Mouse (Mus musculus): ENCODE measurements around the gene 2900026A02Rik. TPM values are rescaled to one million over a fixed set of nuclear protein-coding genes. Genes with fewer than 3 reads are reported as not detected.

2900026A02Rik gene
- total RNA-seq, 2 experiments from 2014 or later: 39.6 to 45.1 TPM

DNA sequence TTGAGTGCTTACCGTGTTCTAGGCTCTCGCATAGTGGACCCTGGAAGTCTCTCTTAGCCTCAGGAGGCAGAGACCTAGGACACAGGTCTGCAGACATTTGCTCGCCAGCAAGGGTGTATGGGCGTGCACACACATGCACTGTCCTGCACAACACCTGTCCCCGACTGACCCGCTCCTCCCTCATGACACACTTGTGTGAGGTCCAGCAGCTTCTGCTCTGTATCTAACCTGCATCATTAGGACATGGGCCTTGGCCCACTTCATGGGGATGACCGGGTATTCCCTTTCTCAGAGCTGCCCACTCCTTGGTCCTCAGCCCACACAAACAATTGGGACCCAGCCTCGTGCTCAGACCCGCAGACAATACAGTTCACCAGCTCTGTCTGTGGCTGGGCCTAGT, 140.0 kb downstream of the 2900026A02Rik start:
- Histone ChIP-seq H3K4me3 (no peak overlapping the region), H3K27ac (no peak overlapping the region)
- DNase-seq (ENCODE audit: extremely low spot score in 1 of 2, low spot score in 2 of 2): peak in 1 of 2 experiments; percentile 9
- TF ChIP-seq CTCF (IDR thresholded peaks at IDR 0.05): no peak
- intact Hi-C loops (cut with DNase I): loop anchor here (10.0 kb wide), 1 partner anchor 646 kb away; no protein-coding TSS in a partner anchor

DNA sequence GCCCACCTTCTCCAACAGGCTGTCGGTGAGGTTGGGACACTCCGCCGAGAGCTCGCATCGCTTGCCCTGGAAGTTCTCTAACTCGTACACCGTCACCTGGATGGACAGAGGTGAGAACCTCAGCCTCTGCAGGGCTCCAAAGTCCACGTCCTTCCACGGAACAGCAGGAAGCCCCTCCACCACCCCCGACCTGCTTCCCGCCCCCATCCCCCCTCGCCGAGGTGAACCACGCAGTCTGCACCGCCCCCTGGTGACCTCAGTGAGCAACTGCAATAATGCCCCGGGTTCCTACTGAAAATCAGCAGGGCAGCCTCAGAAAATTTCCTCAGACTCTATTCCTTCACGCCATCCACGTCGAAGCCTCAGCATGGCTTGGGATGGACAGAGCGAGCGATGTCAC, 141.3 kb downstream of the 2900026A02Rik start:
- intact Hi-C loops (cut with DNase I): loop anchor here (10.0 kb wide), 1 partner anchor 645 kb away; no protein-coding TSS in a partner anchor
- 0 out of 2 replicates have a peak overlapping the region, but pooled peaks have one; percentile 22 for H3K4me3 ChIP-seq
- peak; percentile 39 to 63 for DNase-seq (ENCODE audit: extremely low spot score in 1 of 2, low spot score in 2 of 2)
- peak; percentile 68 for TF ChIP-seq CTCF (IDR thresholded peaks at IDR 0.05)
- no peak overlapping the region for H3K27ac ChIP-seq

DNA sequence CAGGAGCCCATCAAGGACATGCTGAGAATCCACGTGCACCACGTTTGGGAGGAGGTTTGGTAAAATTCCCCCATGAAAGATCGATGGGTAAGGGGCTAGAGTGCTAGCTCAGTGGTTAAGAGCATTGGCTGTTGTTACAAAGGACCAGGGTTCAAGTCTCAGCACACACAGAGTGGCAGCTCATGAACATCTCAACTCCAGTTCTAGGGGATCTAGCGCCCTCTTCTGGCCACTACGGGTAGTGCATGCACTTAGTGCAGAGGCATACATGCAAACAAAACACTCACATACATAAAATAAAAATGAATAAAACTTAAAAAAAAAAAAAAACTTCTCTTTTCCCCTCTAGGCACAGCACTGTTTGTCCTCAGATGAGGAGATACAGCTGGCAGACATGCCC, 142.3 kb downstream of the 2900026A02Rik start:
- no peak overlapping the region for H3K4me3 ChIP-seq
- intact Hi-C loops (cut with DNase I): no loop called here
- no peak overlapping the region for H3K27ac ChIP-seq
- DNase-seq (ENCODE audit: extremely low spot score in 1 of 2, low spot score in 2 of 2): no peak
- TF ChIP-seq CTCF (IDR thresholded peaks at IDR 0.05): peak; percentile 49

DNA sequence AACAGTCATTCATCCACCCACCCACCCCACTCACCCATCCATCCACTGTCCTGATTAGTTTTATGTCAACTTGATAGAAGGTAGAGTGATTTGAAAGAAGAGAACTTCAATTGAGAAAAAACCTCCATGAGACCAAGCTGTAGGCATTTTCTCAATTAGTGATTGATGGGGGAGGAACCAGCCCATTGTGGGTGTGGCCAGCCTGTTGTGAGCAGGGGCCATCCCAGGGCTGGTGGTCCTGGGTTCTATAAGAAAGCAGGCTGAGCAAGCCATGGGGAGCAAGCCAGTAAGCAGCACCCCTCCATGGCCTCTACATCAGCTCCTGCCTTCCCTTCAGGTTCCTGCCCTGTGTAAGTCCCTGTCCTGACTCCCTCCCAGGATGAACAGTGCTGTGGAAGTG, 151.0 kb downstream of the 2900026A02Rik start, which contains the start of gene Crybb2:
Gene Crybb2 (minus strand): TSS at position 101 of the 400 bp plus-strand sequence.
- no peak for TF ChIP-seq CTCF (IDR thresholded peaks at IDR 0.05)
- intact Hi-C loops (cut with DNase I): no loop called here
- Histone ChIP-seq H3K27ac (no peak within 1 kb of the TSS), H3K4me3 (no peak within 1 kb of the TSS)
- no peak for DNase-seq (ENCODE audit: extremely low spot score in 1 of 2, low spot score in 2 of 2)

DNA sequence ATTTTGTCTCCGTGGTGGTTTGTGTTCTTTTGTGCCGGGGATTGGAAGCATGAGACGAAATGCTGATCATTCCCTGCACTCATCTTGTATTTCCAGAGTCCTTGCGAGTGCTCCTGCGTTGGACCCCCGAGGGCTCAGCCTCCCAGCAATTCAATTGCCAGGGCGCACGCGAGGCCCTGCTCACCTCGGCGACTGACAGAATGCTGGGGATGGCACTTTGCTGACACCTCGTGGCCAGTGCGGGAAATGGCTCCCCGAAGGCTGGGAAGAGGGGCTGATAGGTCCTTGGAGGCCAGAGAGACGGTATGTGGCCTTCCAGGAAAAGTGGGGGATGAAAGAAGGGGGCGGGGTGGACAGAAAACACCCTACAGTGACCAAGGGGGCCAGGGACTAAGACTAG, 166.7 kb downstream of the 2900026A02Rik start:
- Histone ChIP-seq H3K4me3 (no peak overlapping the region), H3K27ac (no peak overlapping the region)
- intact Hi-C loops (cut with DNase I): loop anchor here (1.0 to 10.0 kb wide), 3 partner anchors 183 to 622 kb away; partner anchors contain the start of gene Sez6l
- peak; percentile 85 for TF ChIP-seq CTCF (IDR thresholded peaks at IDR 0.05)
- DNase-seq (ENCODE audit: extremely low spot score in 1 of 2, low spot score in 2 of 2): peak; percentile 78 to 89

DNA sequence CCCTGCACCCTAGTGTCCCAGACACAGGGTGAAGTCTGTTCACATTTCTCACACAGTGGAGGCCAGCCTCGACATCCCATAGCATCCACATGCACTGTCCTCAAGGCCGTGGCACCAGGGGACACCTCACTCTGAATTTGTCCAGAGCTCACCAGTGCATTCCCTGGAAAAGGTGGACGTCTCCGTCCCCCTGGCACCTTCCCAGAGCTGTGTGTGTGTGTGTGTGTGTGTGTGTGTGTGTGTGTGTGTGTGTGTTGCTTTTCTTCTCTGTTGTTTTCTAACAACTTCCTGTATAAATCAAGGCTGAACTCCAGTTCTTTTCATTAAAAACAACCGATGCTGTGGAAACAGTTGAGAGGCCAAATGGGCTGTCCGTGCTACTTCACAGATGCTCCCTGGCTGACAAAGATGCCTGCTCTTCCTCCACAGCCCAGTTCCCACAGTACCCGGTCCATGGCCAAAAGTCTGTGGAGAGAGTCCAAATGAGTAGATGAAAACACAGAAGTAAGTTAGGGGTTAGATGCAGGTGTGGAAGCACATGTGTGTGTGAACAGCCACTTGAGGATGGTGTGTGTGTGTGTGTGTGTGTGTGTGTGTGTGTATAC, 170.4 kb downstream of the 2900026A02Rik start:
- peak overlapping the region; percentile 24; the same call in 1 of the 2 replicates for H3K27ac ChIP-seq
- intact Hi-C loops (cut with DNase I): loop anchor here (5.0 to 10.0 kb wide), 2 partner anchors 476 to 618 kb away; partner anchors contain the start of gene Sez6l
- no peak overlapping the region for H3K4me3 ChIP-seq
- no peak for TF ChIP-seq CTCF (IDR thresholded peaks at IDR 0.05)
- DNase-seq (ENCODE audit: extremely low spot score in 1 of 2, low spot score in 2 of 2): no peak

DNA sequence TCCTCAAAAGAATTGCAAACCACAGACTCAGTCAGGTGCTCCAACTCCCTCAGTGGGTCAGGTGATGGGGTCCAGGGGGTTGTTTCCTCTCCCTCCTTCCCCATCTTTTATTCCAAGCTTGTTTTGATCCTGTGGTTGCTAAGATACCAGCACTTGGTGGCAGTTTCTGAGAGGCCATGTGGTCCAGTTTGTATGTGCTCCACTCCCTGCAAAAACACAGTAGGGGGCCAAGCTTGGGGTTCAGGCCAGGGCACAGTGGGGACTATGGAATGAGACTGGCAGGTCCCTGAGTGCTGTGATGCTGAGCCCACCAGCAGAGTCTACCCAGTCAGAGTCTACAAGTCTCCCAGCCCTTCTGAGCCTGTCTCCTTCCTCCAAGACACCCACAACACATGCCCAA, 171.2 kb downstream of the 2900026A02Rik start:
- peak overlapping the region; percentile 48; the same call in 1 of the 2 replicates for H3K27ac ChIP-seq
- no peak for TF ChIP-seq CTCF (IDR thresholded peaks at IDR 0.05)
- peak in 1 of 2 experiments; percentile 23 for DNase-seq (ENCODE audit: extremely low spot score in 1 of 2, low spot score in 2 of 2)
- intact Hi-C loops (cut with DNase I): loop anchor here (2.0 to 10.0 kb wide), 3 partner anchors 35 to 618 kb away; partner anchors contain the start of genes Grk3 and Sez6l
- H3K4me3 ChIP-seq: no peak overlapping the region

DNA sequence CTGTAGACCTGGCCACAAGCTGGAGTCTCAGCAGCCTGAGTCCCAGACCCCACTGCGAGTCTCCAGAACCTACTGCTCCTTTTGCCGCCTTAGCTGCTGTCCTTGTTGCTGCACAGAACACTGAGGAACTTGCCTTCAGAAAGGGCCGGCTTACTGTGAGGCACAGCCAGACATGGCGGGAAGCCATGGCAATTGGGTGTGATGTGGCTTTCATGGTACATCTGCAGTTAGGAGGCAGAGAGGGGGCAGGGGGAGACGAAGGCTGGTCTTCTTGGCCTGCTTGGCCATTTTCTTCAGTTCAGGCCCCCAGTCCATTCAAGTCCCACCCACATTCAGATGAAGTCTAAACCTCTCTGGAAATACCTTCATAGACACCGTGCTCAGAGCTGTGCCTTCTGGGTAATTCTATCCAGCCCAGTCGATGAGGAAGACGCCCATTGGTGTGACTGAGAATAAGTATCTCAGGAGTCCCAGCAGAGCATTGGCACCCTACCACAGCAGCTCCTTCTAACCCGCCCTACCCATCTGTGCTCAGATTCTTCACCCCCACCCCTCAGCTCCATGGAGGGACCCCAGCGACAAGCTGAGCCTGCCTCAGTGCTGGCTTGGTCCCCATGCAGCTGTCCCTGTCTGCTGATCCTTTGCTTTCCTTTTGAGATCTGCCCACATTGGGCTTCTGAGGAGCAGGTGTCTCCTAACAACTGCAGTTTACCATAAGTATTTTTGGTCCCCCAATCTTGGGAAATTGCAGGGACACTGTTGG, 175.3 kb downstream of the 2900026A02Rik start:
- Histone ChIP-seq H3K4me3 (no peak overlapping the region), H3K27ac (peak overlapping the region; percentile 54; the same call in 1 of the 2 replicates)
- DNase-seq (ENCODE audit: extremely low spot score in 1 of 2, low spot score in 2 of 2): no peak
- intact Hi-C loops (cut with DNase I): no loop called here
- TF ChIP-seq CTCF (IDR thresholded peaks at IDR 0.05): no peak

DNA sequence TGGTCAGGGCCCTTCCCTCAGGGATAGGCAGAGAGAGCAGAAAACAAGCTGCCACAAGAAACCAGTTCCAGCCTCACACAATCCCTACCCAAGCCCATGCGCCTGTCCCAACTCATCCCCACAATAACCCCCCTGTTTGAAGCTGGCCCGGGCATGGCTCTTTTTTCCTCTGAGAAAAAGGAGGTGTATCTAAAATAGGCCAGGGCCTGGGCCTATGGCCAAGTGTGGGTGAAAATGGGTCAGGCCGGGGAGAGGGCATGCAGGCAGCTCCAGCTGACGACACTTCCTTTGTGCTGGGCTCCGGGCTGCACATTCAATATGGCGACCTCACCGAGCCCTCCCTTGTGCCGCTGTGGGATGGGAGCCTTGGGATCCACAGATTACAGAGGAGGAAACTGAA, 177.5 kb downstream of the 2900026A02Rik start:
- DNase-seq (ENCODE audit: extremely low spot score in 1 of 2, low spot score in 2 of 2): peak; percentile 49 to 63
- no peak for TF ChIP-seq CTCF (IDR thresholded peaks at IDR 0.05)
- Histone ChIP-seq H3K27ac (peak overlapping the region; percentile 69), H3K4me3 (no peak overlapping the region)
- intact Hi-C loops (cut with DNase I): no loop called here

DNA sequence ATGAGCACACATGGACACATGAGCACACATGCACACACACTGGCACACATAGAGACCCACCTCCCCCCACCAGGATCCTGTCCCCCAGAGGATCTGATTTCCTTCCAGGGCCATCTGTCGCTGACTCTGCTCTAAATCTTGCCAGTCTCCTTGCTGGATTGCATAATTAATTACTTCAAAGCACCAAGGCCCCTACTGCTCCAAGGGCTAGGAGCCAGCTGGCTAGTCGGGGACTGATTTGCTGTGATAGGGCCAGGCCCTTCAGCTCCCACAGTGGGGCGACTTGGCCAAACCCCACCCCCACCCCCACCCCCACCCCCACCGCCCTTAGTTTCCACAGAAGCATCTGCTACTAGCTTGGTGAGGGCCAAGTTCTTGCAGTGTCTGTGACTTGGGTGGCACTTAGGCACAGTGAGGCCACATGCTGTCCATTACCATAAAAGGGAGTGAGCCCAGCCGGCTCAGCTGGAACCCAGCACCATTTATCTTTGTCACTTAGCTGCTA, 179.4 kb downstream of the 2900026A02Rik start:
- H3K27ac ChIP-seq: peak overlapping the region; percentile 54
- H3K4me3 ChIP-seq: no peak overlapping the region
- intact Hi-C loops (cut with DNase I): no loop called here
- peak; percentile 45 to 56 for DNase-seq (ENCODE audit: extremely low spot score in 1 of 2, low spot score in 2 of 2)
- no peak for TF ChIP-seq CTCF (IDR thresholded peaks at IDR 0.05)

DNA sequence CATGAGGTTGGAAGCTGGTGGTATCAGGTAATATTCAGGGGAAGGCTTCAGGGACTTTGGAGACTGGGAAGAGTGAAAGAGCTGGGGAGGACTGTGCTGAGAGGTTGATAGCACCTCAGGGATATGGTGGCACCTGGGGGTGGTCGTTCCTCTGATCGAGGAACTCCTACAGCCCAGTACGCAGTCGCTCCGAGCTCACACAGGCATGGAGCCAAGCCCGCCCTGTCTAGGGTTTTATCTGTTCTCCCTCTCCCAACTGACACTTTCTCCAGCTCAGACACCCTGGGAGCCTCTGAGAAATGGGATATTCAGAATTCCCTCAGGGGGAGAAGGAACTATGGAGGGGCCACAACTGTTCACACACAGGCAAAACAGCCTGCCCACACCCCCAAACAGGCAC, 180.3 kb downstream of the 2900026A02Rik start:
- intact Hi-C loops (cut with DNase I): no loop called here
- no peak for TF ChIP-seq CTCF (IDR thresholded peaks at IDR 0.05)
- Histone ChIP-seq H3K27ac (peak overlapping the region; percentile 53), H3K4me3 (no peak overlapping the region)
- DNase-seq (ENCODE audit: extremely low spot score in 1 of 2, low spot score in 2 of 2): peak in 1 of 2 experiments; percentile 49

DNA sequence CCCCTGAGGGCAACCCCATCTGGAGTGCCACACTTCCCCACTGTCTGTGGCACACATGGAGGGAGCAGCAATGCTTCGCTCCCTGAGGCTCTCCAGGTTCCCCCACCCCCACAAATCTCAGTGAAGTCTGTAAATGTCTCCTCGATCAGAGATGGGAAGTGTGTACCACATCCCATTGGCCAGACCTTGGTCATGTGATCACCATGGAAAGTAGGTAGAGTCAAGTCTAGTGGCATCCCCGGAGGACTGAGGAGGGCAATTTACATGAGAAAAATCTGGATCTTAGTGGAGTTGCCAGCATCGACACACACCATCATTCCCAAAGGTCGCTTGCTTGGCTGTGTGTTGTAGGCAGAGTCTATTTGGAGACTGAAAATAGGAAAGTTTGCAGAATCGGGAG, 182.4 kb downstream of the 2900026A02Rik start:
- intact Hi-C loops (cut with DNase I): no loop called here
- H3K4me3 ChIP-seq: no peak overlapping the region
- TF ChIP-seq CTCF (IDR thresholded peaks at IDR 0.05): no peak
- no peak for DNase-seq (ENCODE audit: extremely low spot score in 1 of 2, low spot score in 2 of 2)
- peak overlapping the region; percentile 44; the same call in 1 of the 2 replicates for H3K27ac ChIP-seq

Other genes starting within 250 kb of the 2900026A02Rik start
- gene Grk3, start 205.4 kb downstream of the 2900026A02Rik start, total RNA-seq (2021): 10 to 100 TPM; 83.4 to 87.5 TPM
- gene Crybb2, start 151.1 kb downstream of the 2900026A02Rik start, total RNA-seq (2021): not detected
- gene Crybb3, start 139.7 kb downstream of the 2900026A02Rik start, total RNA-seq (2021): 1 to 10 TPM; 1.3 to 1.7 TPM
- not detected for gene Tmem211, start 5.7 kb upstream of the 2900026A02Rik start, total RNA-seq (2021)
- gene Sgsm1, start 89.5 kb upstream of the 2900026A02Rik start, total RNA-seq (2021): 100 to 1,000 TPM; 175 to 185 TPM
- gene Aym1, start 136.1 kb upstream of the 2900026A02Rik start, total RNA-seq (2021): not detected

Measured in left cerebral cortex, adult 2 months (tissue).